Mouse (Mus musculus): ENCODE data around the gene Vdac1. TPM values are rescaled to one million over a fixed set of nuclear protein-coding genes. Genes with fewer than 3 reads are reported as not detected.

The Vdac1 gene
- polyA plus RNA-seq, 2 experiments = 58.9 to 102 TPM

GRCm38 (mm10) chr11:52343162-52343561 is 17.5 kb upstream of the Vdac1 start:
- peaks cover 9 to 22% of the 10 kb centered on the region in 2 experiments for H3K4me1 ChIP-seq (replicated peaks; ENCODE audit: control insufficient read depth in 2 of 2, insufficient read depth in 2 of 2, low read length in 1 of 2)
- H3K27ac ChIP-seq = no peak overlapping the region
- no peaks in the 10 kb centered on the region for H3K27me3 ChIP-seq (ENCODE audit: control insufficient read depth, insufficient read depth, low read length)
- no peaks in the 10 kb centered on the region for H3K9me3 ChIP-seq (ENCODE audit: control insufficient read depth, low read length)
- H3K36me3 ChIP-seq (replicated peaks; ENCODE audit: control insufficient read depth, insufficient read depth, low read depth) = no peaks in the 10 kb centered on the region
- no peak overlapping the region for H3K9ac ChIP-seq (replicated peaks)
- peak; percentile 60 to 66 (median 63) for DNase-seq (ENCODE audit: low read depth in 3 of 3, low spot score in 3 of 3)
- H3K4me3 ChIP-seq (ENCODE audit: insufficient read depth in 1 of 2, low read depth in 2 of 2, low read length in 2 of 2) = no peak overlapping the region
- ATAC-seq (ENCODE audit: insufficient read depth) = no peak
- TF ChIP-seq EP300 (IDR thresholded peaks at IDR 0.05; ENCODE audit: low read depth) (no peak), CTCF (IDR thresholded peaks at IDR 0.05; ENCODE audit: low read depth) (peak; percentile 88)
- WGBS (ENCODE audit: insufficient replicate concordance) = 0% methylated on average over 6 of the region's 6 CpGs
- no peak overlapping the region for H3K4me2 ChIP-seq (ENCODE audit: low read depth)

GRCm38 (mm10) chr11:52344991-52345777 is 15.5 kb upstream of the Vdac1 start:
- TF ChIP-seq EP300 (IDR thresholded peaks at IDR 0.05; ENCODE audit: low read depth) = no peak
- TF ChIP-seq CTCF (IDR thresholded peaks at IDR 0.05; ENCODE audit: low read depth) = no peak
- Histone ChIP-seq H3K4me2 (ENCODE audit: low read depth) (peak overlapping the region; percentile 64), H3K4me3 (ENCODE audit: insufficient read depth in 1 of 2, low read depth in 2 of 2, low read length in 2 of 2) (no peak overlapping the region), H3K27ac (no peak overlapping the region), H3K4me1 (replicated peaks; ENCODE audit: control insufficient read depth in 2 of 2, insufficient read depth in 2 of 2, low read length in 1 of 2) (peaks cover 9 to 22% of the 10 kb centered on the region in 2 experiments), H3K36me3 (replicated peaks; ENCODE audit: control insufficient read depth, insufficient read depth, low read depth) (no peaks in the 10 kb centered on the region), H3K9ac (replicated peaks) (no peak overlapping the region), H3K9me3 (ENCODE audit: control insufficient read depth, low read length) (no peaks in the 10 kb centered on the region), H3K27me3 (ENCODE audit: control insufficient read depth, insufficient read depth, low read length) (no peaks in the 10 kb centered on the region)
- ATAC-seq (ENCODE audit: insufficient read depth) (peak; percentile 47), DNase-seq (ENCODE audit: low read depth in 3 of 3, low spot score in 3 of 3) (no peak)
- WGBS (ENCODE audit: insufficient replicate concordance) = 32% methylated on average over 12 of the region's 12 CpGs

- H3K9ac ChIP-seq (replicated peaks) = peak overlapping the region; percentile 23; the same call in 1 of the 2 replicates
- no peaks in the 10 kb centered on the region for H3K36me3 ChIP-seq (replicated peaks; ENCODE audit: control insufficient read depth, insufficient read depth, low read depth)
- peak overlapping the region; percentile 38 to 39 for H3K4me3 ChIP-seq (ENCODE audit: insufficient read depth in 1 of 2, low read depth in 2 of 2, low read length in 2 of 2)
- TF ChIP-seq EP300 (IDR thresholded peaks at IDR 0.05; ENCODE audit: low read depth) (no peak), CTCF (IDR thresholded peaks at IDR 0.05; ENCODE audit: low read depth) (peak; percentile 98)
- WGBS (ENCODE audit: insufficient replicate concordance) = 11% methylated on average over 10 of the region's 12 CpGs
- ATAC-seq (ENCODE audit: insufficient read depth) = peak; percentile 45; the same call in 1 of the 2 replicates
- no peak overlapping the region for H3K27ac ChIP-seq
- H3K27me3 ChIP-seq (ENCODE audit: control insufficient read depth, insufficient read depth, low read length) = no peaks in the 10 kb centered on the region
- H3K4me2 ChIP-seq (ENCODE audit: low read depth) = peak overlapping the region; percentile 64
- no peaks in the 10 kb centered on the region for H3K9me3 ChIP-seq (ENCODE audit: control insufficient read depth, low read length)
- H3K4me1 ChIP-seq (replicated peaks; ENCODE audit: control insufficient read depth in 2 of 2, insufficient read depth in 2 of 2, low read length in 1 of 2) = peaks cover 15 to 29% of the 10 kb centered on the region in 2 experiments
- DNase-seq (ENCODE audit: low read depth in 3 of 3, low spot score in 3 of 3) = peak; percentile 68 to 80 (median 73)
Measured at GRCm38 (mm10) chr11:52345939-52346634, 14.6 kb upstream of the Vdac1 start.

GRCm38 (mm10) chr11:52346635-52347005 is 14.0 kb upstream of the Vdac1 start:
- TF ChIP-seq EP300 (IDR thresholded peaks at IDR 0.05; ENCODE audit: low read depth) (no peak), CTCF (IDR thresholded peaks at IDR 0.05; ENCODE audit: low read depth) (no peak)
- peak overlapping the region; percentile 38 to 39 for H3K4me3 ChIP-seq (ENCODE audit: insufficient read depth in 1 of 2, low read depth in 2 of 2, low read length in 2 of 2)
- WGBS (ENCODE audit: insufficient replicate concordance) = under 1% methylated on average over 12 of the region's 12 CpGs
- no peaks in the 10 kb centered on the region for H3K27me3 ChIP-seq (ENCODE audit: control insufficient read depth, insufficient read depth, low read length)
- peaks cover 20 to 34% of the 10 kb centered on the region in 2 experiments for H3K4me1 ChIP-seq (replicated peaks; ENCODE audit: control insufficient read depth in 2 of 2, insufficient read depth in 2 of 2, low read length in 1 of 2)
- peak; percentile 38; the same call in 1 of the 2 replicates for ATAC-seq (ENCODE audit: insufficient read depth)
- peak in 1 of 3 experiments; percentile 49 for DNase-seq (ENCODE audit: low read depth in 3 of 3, low spot score in 3 of 3)
- H3K9ac ChIP-seq (replicated peaks) = no peak overlapping the region
- H3K27ac ChIP-seq = no peak overlapping the region
- no peaks in the 10 kb centered on the region for H3K36me3 ChIP-seq (replicated peaks; ENCODE audit: control insufficient read depth, insufficient read depth, low read depth)
- H3K4me2 ChIP-seq (ENCODE audit: low read depth) = peak overlapping the region; percentile 64
- no peaks in the 10 kb centered on the region for H3K9me3 ChIP-seq (ENCODE audit: control insufficient read depth, low read length)

- Histone ChIP-seq H3K9me3 (ENCODE audit: control insufficient read depth, low read length) (no peaks in the 10 kb centered on the region), H3K27ac (no peak overlapping the region), H3K27me3 (ENCODE audit: control insufficient read depth, insufficient read depth, low read length) (no peaks in the 10 kb centered on the region), H3K9ac (replicated peaks) (no peak overlapping the region), H3K4me1 (replicated peaks; ENCODE audit: control insufficient read depth in 2 of 2, insufficient read depth in 2 of 2, low read length in 1 of 2) (peaks cover 21 to 37% of the 10 kb centered on the region in 2 experiments), H3K4me2 (ENCODE audit: low read depth) (no peak overlapping the region), H3K4me3 (ENCODE audit: insufficient read depth in 1 of 2, low read depth in 2 of 2, low read length in 2 of 2) (no peak overlapping the region), H3K36me3 (replicated peaks; ENCODE audit: control insufficient read depth, insufficient read depth, low read depth) (no peaks in the 10 kb centered on the region)
- TF ChIP-seq EP300 (IDR thresholded peaks at IDR 0.05; ENCODE audit: low read depth) (no peak), CTCF (IDR thresholded peaks at IDR 0.05; ENCODE audit: low read depth) (no peak)
- ATAC-seq (ENCODE audit: insufficient read depth) = no peak
- no peak for DNase-seq (ENCODE audit: low read depth in 3 of 3, low spot score in 3 of 3)
- WGBS (ENCODE audit: insufficient replicate concordance) = 64% methylated on average over 4 of the region's 4 CpGs
Measured at GRCm38 (mm10) chr11:52348156-52348555, 12.5 kb upstream of the Vdac1 start.

Data from liver, embryonic 14.5 days (tissue).